Mouse (Mus musculus) right cerebral cortex, adult 2 months (tissue): ENCODE measurements around the gene Lypd5.

ENCODE experiments used
- DNase-seq, 2 experiments: peaks; one replicate each; pipeline ENCODE4 v3.0.0; 2021 to 2022; ENCODE audit warnings: low spot score in 2 of 2

The Lypd5 gene

GRCm38 (mm10) chr7:24359269-24359668 lies 10.3 kb downstream of the Lypd5 start:
- DNase-seq: no peak

GRCm38 (mm10) chr7:24361001-24361400 lies 12.0 kb downstream of the Lypd5 start:
- DNase-seq: no peak

- DNase-seq: peak; percentile 41 to 59
These were observed 14.2 kb downstream of the Lypd5 start for GRCm38 (mm10) chr7:24363228-24363627.

- DNase-seq: peak; percentile 89
These were observed 15.8 kb downstream of the Lypd5 start for GRCm38 (mm10) chr7:24364827-24365226.

- no peak for DNase-seq
These were observed 16.4 kb downstream of the Lypd5 start for GRCm38 (mm10) chr7:24365258-24366014.

GRCm38 (mm10) chr7:24366716-24367632 lies 18.0 kb downstream of the Lypd5 start:
- DNase-seq: no peak

GRCm38 (mm10) chr7:24368226-24368625 lies 19.2 kb downstream of the Lypd5 start:
- no peak for DNase-seq

GRCm38 (mm10) chr7:24368946-24369345 lies 19.9 kb downstream of the Lypd5 start:
- DNase-seq: no peak

- DNase-seq: no peak
These were observed 20.9 kb downstream of the Lypd5 start, which contains the start of gene Kcnn4 for GRCm38 (mm10) chr7:24369731-24370541. Gene Kcnn4, plus strand, starts transcription at chr7:24370263.

GRCm38 (mm10) chr7:24371012-24371808 lies 22.2 kb downstream of the Lypd5 start:
- no peak for DNase-seq

GRCm38 (mm10) chr7:24371809-24372145 lies 22.8 kb downstream of the Lypd5 start:
- no peak for DNase-seq

- DNase-seq: no peak
These were observed 23.3 kb downstream of the Lypd5 start for GRCm38 (mm10) chr7:24372300-24372699.

- DNase-seq: no peak
These were observed 23.8 kb downstream of the Lypd5 start for GRCm38 (mm10) chr7:24372786-24373185.

- peak in 1 of 2 experiments; percentile 17 for DNase-seq
These were observed 24.8 kb downstream of the Lypd5 start for GRCm38 (mm10) chr7:24373538-24374379.

GRCm38 (mm10) chr7:24376456-24376855 lies 27.5 kb downstream of the Lypd5 start:
- no peak for DNase-seq

GRCm38 (mm10) chr7:24377091-24377865 lies 28.3 kb downstream of the Lypd5 start:
- DNase-seq: no peak

GRCm38 (mm10) chr7:24378049-24378701 lies 29.2 kb downstream of the Lypd5 start:
- no peak for DNase-seq

- no peak for DNase-seq
These were observed 30.9 kb downstream of the Lypd5 start for GRCm38 (mm10) chr7:24379934-24380333.

- DNase-seq: no peak
These were observed 31.4 kb downstream of the Lypd5 start for GRCm38 (mm10) chr7:24380370-24380769.
